Mouse (Mus musculus) adipocyte (in vitro differentiated cells): ENCODE results near the gene Btbd35f4.
"Not testable (repeated sequence)": the region's sequence is repeated elsewhere in the genome, so short reads cannot be mapped to it uniquely, and the experiment has no call there.

Source experiments
- DNase-seq: peaks from one replicate; pipeline ENCODE4 v3.0.0-alpha.2; 2016; ENCODE audit warnings: low spot score

The Btbd35f4 gene

GRCm38 (mm10) chrX:4800196-4800595 lies at the start of gene Btbd35f4:
Gene Btbd35f4, plus strand, starts transcription at chrX:4800496.
- DNase-seq = not testable (repeated sequence)

- DNase-seq = not testable (repeated sequence)
Observed at GRCm38 (mm10) chrX:4840016-4840415, 39.7 kb downstream of the Btbd35f4 start.
